Mouse (Mus musculus): ENCODE measurements around the gene Slc25a11.
A peak's percentile ranks its signal among the peaks of the same experiment; 100 is the strongest.

The Slc25a11 gene

GRCm38 (mm10) chr11:70668335-70668770, 21.1 kb upstream of the Slc25a11 start:
- DNase-seq (ENCODE audit: extremely low read depth, insufficient read length, low spot score), result peak; percentile 92

- DNase-seq (ENCODE audit: extremely low read depth, insufficient read length, low spot score), result no peak
These were observed 20.2 kb upstream of the Slc25a11 start for GRCm38 (mm10) chr11:70667271-70668150.

- DNase-seq (ENCODE audit: extremely low read depth, insufficient read length, low spot score), result no peak
These were observed 19.4 kb upstream of the Slc25a11 start for GRCm38 (mm10) chr11:70666687-70667086.

GRCm38 (mm10) chr11:70664741-70665140, 17.5 kb upstream of the Slc25a11 start:
- DNase-seq (ENCODE audit: extremely low read depth, insufficient read length, low spot score), result no peak

GRCm38 (mm10) chr11:70663957-70664356, 16.7 kb upstream of the Slc25a11 start:
- no peak for DNase-seq (ENCODE audit: extremely low read depth, insufficient read length, low spot score)

- no peak for DNase-seq (ENCODE audit: extremely low read depth, insufficient read length, low spot score)
These were observed 15.8 kb upstream of the Slc25a11 start for GRCm38 (mm10) chr11:70663101-70663500.

- no peak for DNase-seq (ENCODE audit: extremely low read depth, insufficient read length, low spot score)
These were observed 13.3 kb upstream of the Slc25a11 start for GRCm38 (mm10) chr11:70660571-70660970.

- no peak for DNase-seq (ENCODE audit: extremely low read depth, insufficient read length, low spot score)
These were observed 11.7 kb upstream of the Slc25a11 start for GRCm38 (mm10) chr11:70658942-70659341.

- DNase-seq (ENCODE audit: extremely low read depth, insufficient read length, low spot score), result no peak
These were observed 11.2 kb upstream of the Slc25a11 start for GRCm38 (mm10) chr11:70658521-70658920.

GRCm38 (mm10) chr11:70657991-70658390, 10.7 kb upstream of the Slc25a11 start:
- no peak for DNase-seq (ENCODE audit: extremely low read depth, insufficient read length, low spot score)

GRCm38 (mm10) chr11:70657573-70657972, 10.3 kb upstream of the Slc25a11 start:
- no peak for DNase-seq (ENCODE audit: extremely low read depth, insufficient read length, low spot score)

- no peak for DNase-seq (ENCODE audit: extremely low read depth, insufficient read length, low spot score)
These were observed 9.7 kb upstream of the Slc25a11 start, which contains the start of gene Eno3 for GRCm38 (mm10) chr11:70656964-70657363. Eno3 (plus strand) TSS chr11:70657202.

- DNase-seq (ENCODE audit: extremely low read depth, insufficient read length, low spot score), result no peak
These were observed 9.2 kb upstream of the Slc25a11 start for GRCm38 (mm10) chr11:70656456-70656927.

GRCm38 (mm10) chr11:70655571-70656455, 8.5 kb upstream of the Slc25a11 start:
- DNase-seq (ENCODE audit: extremely low read depth, insufficient read length, low spot score), result peak; percentile 87

- peak; percentile 93 for DNase-seq (ENCODE audit: extremely low read depth, insufficient read length, low spot score)
These were observed 7.8 kb upstream of the Slc25a11 start for GRCm38 (mm10) chr11:70654923-70655570.

GRCm38 (mm10) chr11:70654198-70654922, 7.1 kb upstream of the Slc25a11 start, which contains the start of gene Pfn1:
Pfn1 (minus strand) TSS chr11:70654644.
- peak; percentile 86 for DNase-seq (ENCODE audit: extremely low read depth, insufficient read length, low spot score)

GRCm38 (mm10) chr11:70653345-70654197, 6.3 kb upstream of the Slc25a11 start:
- DNase-seq (ENCODE audit: extremely low read depth, insufficient read length, low spot score), result peak; percentile 84

- DNase-seq (ENCODE audit: extremely low read depth, insufficient read length, low spot score), result no peak
These were observed 5.6 kb upstream of the Slc25a11 start for GRCm38 (mm10) chr11:70652884-70653344.
